Mouse (Mus musculus) adrenal gland, adult (tissue): ENCODE measurements at regions not wholly inside any gene's neighbourhood (a gene's known extent, or its start where the extent isn't known, plus 50 kb on each side); places are given as distances from the start of the nearest gene placed in this dataset.
A peak's percentile ranks its signal among the peaks of the same experiment; 100 is the strongest.

Experiments
- DNase-seq, 2 experiments: peaks; one replicate each; pipeline ENCODE4 v3.0.0; 2022 to 2023; ENCODE audit warnings: low spot score in 1 of 2; ENCODE audit not compliant: inconsistent age in 2 of 2

DNA sequence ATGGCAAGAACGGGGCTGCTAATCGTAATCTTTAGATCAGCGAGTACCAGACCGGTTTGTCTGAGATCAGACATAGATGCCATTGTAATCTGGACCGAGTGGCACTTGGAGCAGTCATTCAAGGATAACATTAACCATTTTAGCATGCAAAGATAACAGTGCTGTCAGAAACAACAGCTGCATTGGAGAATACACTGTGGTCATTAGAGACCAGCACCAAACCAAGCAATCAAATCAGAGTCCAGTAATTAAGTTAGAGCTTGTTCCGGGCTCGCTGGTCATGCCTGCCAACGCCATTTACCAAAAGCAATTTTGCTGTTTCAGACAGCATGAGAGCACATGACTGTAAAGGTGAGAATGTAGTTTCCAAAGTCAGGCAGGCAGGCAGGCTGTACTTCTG is 50.1 kb upstream of the Erbin start:
- peak in 1 of 2 experiments; percentile 48 for DNase-seq
